ENCODE assay signal across 8 mouse cellular contexts in genomic region chr2:25181891-25182397, GRCm38 (mm10). TPM values are rescaled to one million over a fixed set of nuclear protein-coding genes. Genes with fewer than 3 reads are reported as not detected.
DNase-seq lines count a peak whose midpoint lies in the region; ATAC-seq and TF ChIP-seq lines count a peak whose summit lies in the region.

No protein-coding gene starts in this region.

- H3K4me2 ChIP-seq in heart, embryonic 12.5 days = peak overlapping the region; percentile 98
- peak overlapping the region; percentile 82 for H3K4me2 ChIP-seq in heart, postnatal 0 days (ENCODE audit: low read depth, low read length)
- peak overlapping the region; percentile 65 for H3K4me2 ChIP-seq in midbrain, embryonic 13.5 days (replicated peaks)

- WGBS in heart, embryonic 12.5 days = under 1% methylated on average over 17 of the region's 17 CpGs
- WGBS in heart, postnatal 0 days = 1% methylated on average over 17 of the region's 17 CpGs
- WGBS in midbrain, embryonic 13.5 days = under 1% methylated on average over 17 of the region's 17 CpGs

- H3K36me3 ChIP-seq in heart, embryonic 12.5 days = no peaks in the 10 kb centered on the region
- H3K36me3 ChIP-seq in heart, postnatal 0 days (replicated peaks; ENCODE audit: control insufficient read depth, insufficient read depth, low read length) = no peaks in the 10 kb centered on the region
- H3K36me3 ChIP-seq in midbrain, embryonic 13.5 days = no peaks in the 10 kb centered on the region

- H3K27me3 ChIP-seq in heart, embryonic 12.5 days (replicated peaks) = peaks cover 42% of the 10 kb centered on the region
- H3K27me3 ChIP-seq in heart, postnatal 0 days (ENCODE audit: control insufficient read depth, insufficient read depth, low read length) = 0 out of 2 replicates have a peak, but pooled peaks cover 6% of the 10 kb centered on the region
- H3K27me3 ChIP-seq in midbrain, embryonic 13.5 days = no peaks in the 10 kb centered on the region

- no peak overlapping the region for H3K27ac ChIP-seq in heart, embryonic 12.5 days (ENCODE audit: poor library complexity, severe bottlenecking)
- peak overlapping the region; percentile 86 for H3K27ac ChIP-seq in heart, postnatal 0 days (ENCODE audit: low read depth)
- peak overlapping the region; percentile 86 for H3K27ac ChIP-seq in midbrain, embryonic 13.5 days

- no peaks in the 10 kb centered on the region for H3K9me3 ChIP-seq in heart, embryonic 12.5 days (replicated peaks)
- no peaks in the 10 kb centered on the region for H3K9me3 ChIP-seq in heart, postnatal 0 days (replicated peaks; ENCODE audit: control insufficient read depth, low read length)
- H3K9me3 ChIP-seq in midbrain, embryonic 13.5 days = no peaks in the 10 kb centered on the region

- H3K9ac ChIP-seq in heart, embryonic 12.5 days = peak overlapping the region; percentile 81
- peak overlapping the region; percentile 62 for H3K9ac ChIP-seq in heart, postnatal 0 days (replicated peaks; ENCODE audit: low read depth, low read length)
- H3K9ac ChIP-seq in midbrain, embryonic 13.5 days (replicated peaks) = peak overlapping the region; percentile 75

- no peak for TF ChIP-seq CTCF in heart, postnatal 0 days (IDR thresholded peaks at IDR 0.05; ENCODE audit: low read depth)

- H3K4me3 ChIP-seq in heart, embryonic 12.5 days = peak overlapping the region; percentile 72
- H3K4me3 ChIP-seq in heart, postnatal 0 days (ENCODE audit: low read depth, low read length) = peak overlapping the region; percentile 62
- peak overlapping the region; percentile 65 for H3K4me3 ChIP-seq in midbrain, embryonic 13.5 days (replicated peaks)

- no peak for DNase-seq in heart, adult 18-20 months
- peak; percentile 42 for DNase-seq in MN1 (ENCODE audit: low spot score)
- no peak for DNase-seq in heart, postnatal 0 days (ENCODE audit: low spot score)
- no peak for DNase-seq in gastrocnemius, postnatal 36 days
- DNase-seq in gastrocnemius, postnatal 10 days = no peak
- no peak for DNase-seq in urinary bladder, postnatal 4 days (ENCODE audit: low spot score in 2 of 2)

- peaks cover 42% of the 10 kb centered on the region for H3K4me1 ChIP-seq in heart, embryonic 12.5 days (replicated peaks)
- H3K4me1 ChIP-seq in heart, postnatal 0 days (ENCODE audit: control insufficient read depth, insufficient read depth) = peaks cover 30% of the 10 kb centered on the region
- H3K4me1 ChIP-seq in midbrain, embryonic 13.5 days (replicated peaks) = peaks cover 93% of the 10 kb centered on the region

- ATAC-seq in heart, embryonic 12.5 days (ENCODE audit: insufficient number of reproducible peaks, low FRiP score) = no peak
- ATAC-seq in heart, postnatal 0 days (ENCODE audit: insufficient read depth, low read depth) = no peak
- ATAC-seq in midbrain, embryonic 13.5 days = no peak

- intact Hi-C loops in gastrocnemius, postnatal 36 days (cut with DNase I) = no loop called here

- no peak for TF ChIP-seq EP300 in heart, postnatal 0 days (IDR thresholded peaks at IDR 0.05; ENCODE audit: low read depth)

RNA-seq across cellular contexts. Expression of gene Nrarp, which starts 1.4 kb away (rescaled TPM):
- 10.8 and 12.8 TPM in 2 replicates for polyA plus RNA-seq in heart, embryonic 12.5 days (2016; fragmentation: Nextera tagmentation; extraction: Ambion mirVana)
- total RNA-seq in heart, adult 18-20 months (2021) = 1 to 10 TPM; 6.9 to 8.3 TPM
- total RNA-seq in heart, postnatal 0 days (2014; rRNA removed; ENCODE audit: low replicate concordance) = 34.1 and 38.1 TPM in 2 replicates
- polyA plus RNA-seq in heart, postnatal 0 days (2015; fragmentation: Nextera tagmentation; extraction: Ambion mirVana) = 8.8 and 9.6 TPM in 2 replicates
- 26.8 and 33.9 TPM in 2 replicates for polyA plus RNA-seq in midbrain, embryonic 13.5 days (2015; fragmentation: Nextera tagmentation; extraction: Ambion mirVana)
- total RNA-seq in gastrocnemius, postnatal 36 days (2021) = 1 to 10 TPM; 5.9 to 6.7 TPM
- 10 to 100 TPM; 14.9 to 17.4 TPM for total RNA-seq in gastrocnemius, postnatal 10 days (2021)

RNA-seq across cellular contexts. Expression of gene Tor4a, which starts 14.7 kb away (rescaled TPM):
- polyA plus RNA-seq in heart, embryonic 12.5 days (2016; fragmentation: Nextera tagmentation; extraction: Ambion mirVana) = 6.6 and 7.0 TPM in 2 replicates
- 1 to 10 TPM; 4.0 to 4.6 TPM for total RNA-seq in heart, adult 18-20 months (2021)
- total RNA-seq in heart, postnatal 0 days (2014; rRNA removed; ENCODE audit: low replicate concordance) = 4.9 and 8.6 TPM in 2 replicates
- polyA plus RNA-seq in heart, postnatal 0 days (2015; fragmentation: Nextera tagmentation; extraction: Ambion mirVana) = 4.4 and 5.2 TPM in 2 replicates
- 1.1 and 1.2 TPM in 2 replicates for polyA plus RNA-seq in midbrain, embryonic 13.5 days (2015; fragmentation: Nextera tagmentation; extraction: Ambion mirVana)
- 1 to 10 TPM in 1 of 2 experiments, under 1 TPM in 1; 0.54 to 1.2 TPM for total RNA-seq in gastrocnemius, postnatal 36 days (2021)
- total RNA-seq in gastrocnemius, postnatal 10 days (2021) = 1 to 10 TPM; 1.9 to 2.9 TPM

RNA-seq across cellular contexts. Expression of gene Nelfb, which starts 29.3 kb away (rescaled TPM):
- polyA plus RNA-seq in heart, embryonic 12.5 days (2016; fragmentation: Nextera tagmentation; extraction: Ambion mirVana) = 73.3 and 74.4 TPM in 2 replicates
- total RNA-seq in heart, adult 18-20 months (2021) = 10 to 100 TPM; 40.8 to 45.8 TPM
- total RNA-seq in heart, postnatal 0 days (2014; rRNA removed; ENCODE audit: low replicate concordance) = 49.0 and 63.7 TPM in 2 replicates
- 38.4 and 41.9 TPM in 2 replicates for polyA plus RNA-seq in heart, postnatal 0 days (2015; fragmentation: Nextera tagmentation; extraction: Ambion mirVana)
- 113 and 117 TPM in 2 replicates for polyA plus RNA-seq in midbrain, embryonic 13.5 days (2015; fragmentation: Nextera tagmentation; extraction: Ambion mirVana)
- 10 to 100 TPM; 18.2 to 19.5 TPM for total RNA-seq in gastrocnemius, postnatal 36 days (2021)
- 10 to 100 TPM; 31.1 to 40.5 TPM for total RNA-seq in gastrocnemius, postnatal 10 days (2021)

RNA-seq across cellular contexts. Expression of gene Stpg3, which starts 32.5 kb away (rescaled TPM):
- polyA plus RNA-seq in heart, embryonic 12.5 days (2016; fragmentation: Nextera tagmentation; extraction: Ambion mirVana) = not detected in 2 replicates
- not detected for total RNA-seq in heart, adult 18-20 months (2021)
- total RNA-seq in heart, postnatal 0 days (2014; rRNA removed; ENCODE audit: low replicate concordance) = not detected in 2 replicates
- not detected in 2 replicates for polyA plus RNA-seq in heart, postnatal 0 days (2015; fragmentation: Nextera tagmentation; extraction: Ambion mirVana)
- not detected in 2 replicates for polyA plus RNA-seq in midbrain, embryonic 13.5 days (2015; fragmentation: Nextera tagmentation; extraction: Ambion mirVana)
- total RNA-seq in gastrocnemius, postnatal 36 days (2021) = not detected
- not detected for total RNA-seq in gastrocnemius, postnatal 10 days (2021)

RNA-seq across cellular contexts. Expression of gene Fam166a, which starts 36.6 kb away (rescaled TPM):
- polyA plus RNA-seq in heart, embryonic 12.5 days (2016; fragmentation: Nextera tagmentation; extraction: Ambion mirVana) = not detected in 2 replicates
- total RNA-seq in heart, adult 18-20 months (2021) = not detected
- not detected in 2 replicates for total RNA-seq in heart, postnatal 0 days (2014; rRNA removed; ENCODE audit: low replicate concordance)
- 0.33 TPM in 1 of 2 replicates, not detected in the other for polyA plus RNA-seq in heart, postnatal 0 days (2015; fragmentation: Nextera tagmentation; extraction: Ambion mirVana)
- 0.89 TPM in 1 of 2 replicates, not detected in the other for polyA plus RNA-seq in midbrain, embryonic 13.5 days (2015; fragmentation: Nextera tagmentation; extraction: Ambion mirVana)
- total RNA-seq in gastrocnemius, postnatal 36 days (2021) = not detected
- not detected for total RNA-seq in gastrocnemius, postnatal 10 days (2021)
